Mouse (Mus musculus) left cerebral cortex, adult 2 months (tissue): ENCODE measurements around the gene Mfsd14a. TPM values are rescaled to one million over a fixed set of nuclear protein-coding genes. Genes with fewer than 3 reads are reported as not detected.

Experiments
- DNase-seq, 2 experiments: peaks; one replicate each; pipeline ENCODE4 v3.0.0; 2021 to 2022; ENCODE audit warnings: low spot score in 2 of 2, mixed read lengths in 1 of 2; ENCODE audit errors: extremely low spot score in 1 of 2
- H3K27ac ChIP-seq: fragments of 200-600 bp; 2 replicates; pipeline ENCODE4 v1.8.1; 2022
- H3K4me3 ChIP-seq: fragments of 200-600 bp; 2 replicates; pipeline ENCODE4 v1.8.1; 2022
- CTCF ChIP-seq: fragments of 200-600 bp; IDR thresholded peaks from 2 replicates; pipeline ENCODE4 v1.8.1; 2022; ENCODE audit warnings: antibody characterized with exemption, mild to moderate bottlenecking, moderate library complexity
- intact Hi-C: fragments of 180-260 bp; cut with DNase I; formaldehyde crosslinking; loops from one replicate; pipeline ENCODE4 v1.15.1; 2025
- total RNA-seq, 2 experiments: library from RNA; stranded (reverse); gene quantifications; 2 replicates each; pipeline ENCODE4 v1.2.3; 2021

Mfsd14a gene
- total RNA-seq, 2 experiments from 2014 or later = 55.1 to 57.3 TPM

DNA sequence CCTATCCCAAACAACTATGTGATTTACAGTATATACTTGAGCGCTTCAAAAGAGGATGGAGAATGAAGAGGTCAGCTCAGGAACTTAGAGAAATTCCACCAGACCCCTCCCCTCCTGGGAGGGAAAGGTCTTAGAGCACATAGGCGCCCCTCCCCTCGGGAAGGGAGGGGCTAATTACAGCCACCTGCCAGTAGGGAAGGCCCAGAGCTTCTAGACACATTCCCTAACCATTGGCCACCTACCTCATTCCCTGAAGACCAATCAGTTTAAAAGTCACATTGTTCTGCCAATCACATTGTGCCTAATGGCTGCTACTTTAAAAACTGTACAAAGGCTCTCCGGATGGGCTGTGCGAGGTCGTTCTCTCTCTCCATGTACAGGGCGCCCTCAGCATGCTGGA is 39.8 kb downstream of the Mfsd14a start:
- Histone ChIP-seq H3K4me3 (no peak overlapping the region), H3K27ac (no peak overlapping the region)
- no peak for DNase-seq
- intact Hi-C loops = no loop called here
- TF ChIP-seq CTCF = no peak

DNA sequence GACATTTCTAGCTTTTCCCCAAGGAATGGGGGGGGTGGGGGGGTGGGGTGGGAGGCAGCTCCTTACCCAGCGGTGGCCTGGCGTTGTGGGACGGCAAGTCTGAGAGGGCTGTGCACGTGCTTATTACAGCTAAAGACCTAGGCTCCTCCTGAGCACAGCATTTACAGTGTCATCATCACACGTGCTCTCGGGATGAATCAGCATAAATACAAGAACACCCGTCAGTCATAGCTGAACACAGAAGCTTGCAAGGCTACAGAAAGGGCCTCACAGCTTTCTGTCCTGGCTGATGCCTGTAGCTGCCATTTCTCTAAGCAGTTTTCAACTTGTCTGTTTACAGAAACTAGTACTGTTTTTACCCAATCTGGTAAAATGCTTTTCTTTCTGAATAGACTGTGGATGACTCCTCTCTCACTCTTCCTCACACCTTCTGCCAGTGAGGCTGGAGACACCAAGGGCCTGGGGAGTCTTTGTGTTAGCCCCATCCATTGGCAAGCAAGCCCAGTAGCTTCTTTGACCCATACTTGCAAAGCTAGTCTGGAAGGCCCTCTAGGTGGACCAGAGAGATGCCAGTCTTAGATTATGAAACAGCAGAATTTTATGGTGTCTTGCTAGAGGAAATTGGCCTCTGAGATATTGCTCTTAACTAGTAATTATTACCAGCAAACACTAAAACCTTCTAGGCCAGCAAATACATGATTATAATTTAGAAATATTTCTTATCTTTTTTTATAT is 41.7 kb downstream of the Mfsd14a start:
- Histone ChIP-seq H3K27ac (no peak overlapping the region), H3K4me3 (no peak overlapping the region)
- no peak for DNase-seq
- no peak for TF ChIP-seq CTCF
- intact Hi-C loops = no loop called here

DNA sequence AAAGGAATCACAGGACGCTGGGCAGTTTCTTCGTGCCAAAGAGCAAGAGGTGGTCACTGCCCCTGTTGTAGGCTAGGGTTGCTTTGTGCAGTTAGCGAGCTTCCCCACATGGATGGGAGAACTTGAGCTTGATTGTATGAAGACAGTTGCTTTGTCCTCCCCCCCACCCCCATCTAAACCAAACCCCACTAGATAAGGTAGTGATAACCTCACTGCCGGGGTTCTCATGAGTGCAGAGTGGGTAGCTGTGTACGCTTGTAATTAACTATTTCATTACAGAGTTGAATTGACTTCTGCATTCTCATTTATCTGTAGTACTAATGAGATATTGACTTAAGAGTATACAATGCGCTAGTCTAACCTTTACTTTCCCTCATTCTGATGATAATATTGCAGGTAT is 43.6 kb downstream of the Mfsd14a start:
- intact Hi-C loops = no loop called here
- no peak for TF ChIP-seq CTCF
- peak overlapping the region; percentile 5; the same call in 1 of the 2 replicates for H3K27ac ChIP-seq
- no peak for DNase-seq
- no peak overlapping the region for H3K4me3 ChIP-seq

DNA sequence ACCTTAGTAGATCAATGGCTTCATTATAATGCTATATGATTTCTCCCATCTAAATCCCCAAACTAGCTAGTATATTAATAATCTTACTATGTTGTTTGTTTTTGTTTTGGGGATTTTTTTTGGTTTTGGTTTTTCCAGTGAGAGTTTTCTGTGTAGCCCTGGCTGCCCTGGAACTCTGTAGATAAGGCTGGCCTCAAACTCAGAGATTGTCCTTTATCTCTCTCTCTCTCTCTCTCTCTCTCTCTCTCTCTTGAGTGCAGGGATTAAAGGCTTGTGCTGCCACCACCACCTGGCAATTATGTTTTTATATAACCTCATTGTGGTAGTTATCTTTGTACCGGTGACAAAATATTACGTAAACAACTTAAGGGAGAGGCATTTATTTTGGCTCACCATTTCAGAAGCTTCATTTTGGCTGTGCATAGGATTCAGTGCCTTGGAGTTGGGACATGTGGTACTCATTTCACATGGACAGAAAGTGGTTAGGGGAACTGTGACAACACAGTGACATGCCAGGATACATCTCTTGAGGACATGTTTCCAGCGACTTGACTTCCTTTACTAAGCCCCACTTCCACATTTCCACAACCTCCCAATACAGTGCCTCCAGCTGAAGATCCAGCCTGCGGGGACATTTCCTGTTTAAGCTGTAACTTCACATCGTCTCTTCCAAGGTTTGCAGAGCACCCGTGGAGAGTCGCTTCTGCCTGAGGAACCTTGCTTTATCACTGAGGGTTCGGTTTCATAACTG is 47.0 kb downstream of the Mfsd14a start:
- Histone ChIP-seq H3K4me3 (no peak overlapping the region), H3K27ac (peak overlapping the region; percentile 38; the same call in 1 of the 2 replicates)
- intact Hi-C loops = no loop called here
- TF ChIP-seq CTCF = no peak
- DNase-seq = no peak

DNA sequence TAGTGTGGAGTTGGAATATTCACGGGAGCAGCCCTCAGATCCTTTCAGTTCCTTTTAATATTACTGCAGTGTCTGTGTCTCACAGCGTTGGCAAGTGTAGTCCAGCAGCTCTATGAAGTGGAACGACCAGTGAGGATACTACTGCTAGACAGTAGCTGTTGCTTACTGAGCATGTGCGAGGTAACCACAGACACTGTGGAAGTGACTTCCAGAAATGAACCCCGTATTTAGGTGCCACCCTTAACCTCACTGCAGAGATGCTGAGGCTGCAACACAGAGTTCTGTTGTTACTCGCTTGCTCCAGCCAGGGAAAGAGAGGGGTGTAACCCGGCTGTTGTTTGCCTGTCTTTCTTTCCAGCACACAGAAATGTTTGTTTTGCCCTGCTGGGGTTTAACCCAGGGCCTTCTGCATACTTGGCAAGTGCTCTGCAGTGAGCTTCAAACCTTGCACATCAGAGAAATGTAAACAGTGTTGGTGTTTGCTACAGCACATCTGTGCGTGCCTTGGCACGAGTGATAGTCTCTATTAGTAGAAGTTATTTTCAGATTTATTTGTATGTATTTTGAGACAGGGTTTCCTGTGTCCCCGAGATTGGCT is 48.1 kb downstream of the Mfsd14a start, which contains the start of gene Trmt13:
Gene Trmt13 (minus strand): TSS at position 293 of the 598 bp plus-strand sequence.
- DNase-seq = peak in 1 of 2 experiments; percentile 14
- H3K4me3 ChIP-seq = peak within 1 kb of the TSS; percentile 34
- intact Hi-C loops = no loop called here
- TF ChIP-seq CTCF = no peak
- H3K27ac ChIP-seq = peak within 1 kb of the TSS; percentile 75

DNA sequence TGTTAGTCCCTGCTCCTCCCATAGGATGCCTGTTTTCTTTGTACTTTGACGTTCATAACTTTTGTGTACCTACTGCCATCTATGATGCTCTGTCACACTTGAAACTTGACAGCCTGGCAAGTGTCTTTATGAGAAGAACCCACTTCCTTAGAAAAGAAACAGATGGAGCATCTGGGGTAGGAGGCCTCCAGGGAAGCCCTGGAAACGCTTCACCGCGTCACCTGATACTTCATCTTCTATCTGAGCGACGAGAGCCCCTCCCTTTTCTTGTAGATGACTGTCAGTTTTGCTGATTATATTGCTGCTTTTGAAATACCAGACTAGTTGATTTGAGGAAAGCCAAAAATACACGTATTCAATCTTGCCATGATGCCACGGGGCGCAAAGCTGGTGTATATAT is 57.9 kb downstream of the Mfsd14a start:
- Histone ChIP-seq H3K27ac (no peak overlapping the region), H3K4me3 (no peak overlapping the region)
- no peak for TF ChIP-seq CTCF
- intact Hi-C loops = no loop called here
- DNase-seq = no peak

DNA sequence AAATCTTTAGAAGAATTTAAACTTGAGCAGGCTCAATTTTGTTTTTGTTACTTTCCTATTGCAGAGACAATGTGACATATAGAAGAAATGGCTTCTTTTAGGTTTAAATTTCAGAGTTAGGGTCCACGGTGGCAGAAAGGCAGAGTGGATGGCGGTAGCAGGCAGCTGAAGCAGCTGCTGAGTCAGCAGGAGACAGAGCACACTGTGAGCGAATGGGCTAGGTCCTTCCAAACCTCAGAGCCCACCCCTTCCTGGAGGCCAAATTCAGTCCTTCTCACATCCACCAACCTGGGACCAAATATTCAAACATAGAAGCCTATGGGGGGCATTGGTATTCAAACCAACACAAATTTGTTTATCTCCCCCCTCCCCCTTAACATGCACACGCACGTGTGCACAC is 60.7 kb downstream of the Mfsd14a start:
- Histone ChIP-seq H3K4me3 (no peak overlapping the region), H3K27ac (no peak overlapping the region)
- no peak for TF ChIP-seq CTCF
- intact Hi-C loops = no loop called here
- no peak for DNase-seq

DNA sequence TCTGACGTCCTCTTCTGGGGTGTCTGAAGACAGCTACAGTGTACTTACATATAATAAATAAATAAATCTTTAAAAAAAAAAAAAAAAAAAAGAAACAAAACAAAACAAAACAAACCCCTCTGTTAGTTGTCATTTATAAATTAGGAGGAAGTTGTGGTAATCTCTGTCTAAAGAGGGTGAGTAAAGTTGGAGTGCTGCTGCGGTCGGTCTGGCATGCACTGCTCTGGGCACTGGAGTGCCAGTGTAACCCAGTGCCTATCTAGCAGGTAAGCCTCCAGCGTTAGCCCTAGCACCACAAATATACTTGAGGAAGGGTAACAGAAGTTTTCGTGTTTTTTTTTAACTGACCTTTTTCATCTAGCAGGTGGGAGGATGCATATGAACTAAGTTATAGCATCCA is 61.5 kb downstream of the Mfsd14a start:
- TF ChIP-seq CTCF = no peak
- intact Hi-C loops = no loop called here
- H3K4me3 ChIP-seq = no peak overlapping the region
- no peak for DNase-seq
- H3K27ac ChIP-seq = no peak overlapping the region

DNA sequence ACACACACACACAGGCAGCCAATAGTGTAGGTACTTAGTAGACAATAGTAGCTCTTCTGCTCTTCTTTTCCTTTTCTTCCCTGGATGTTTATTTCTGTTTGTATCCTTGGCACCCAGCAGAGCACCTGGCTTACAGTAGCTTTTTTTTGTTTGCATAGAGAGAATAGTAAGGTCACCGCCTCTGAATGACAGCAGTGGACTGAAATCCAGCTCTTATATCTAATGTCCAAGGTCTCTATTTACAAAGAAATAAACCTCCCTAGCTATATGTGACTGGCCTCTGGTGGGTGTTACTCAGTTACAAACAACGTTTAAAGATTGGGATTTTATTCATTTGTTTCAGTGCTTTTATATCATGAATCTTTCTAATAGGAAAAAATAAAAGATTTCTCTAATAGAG is 62.8 kb downstream of the Mfsd14a start:
- intact Hi-C loops = no loop called here
- TF ChIP-seq CTCF = no peak
- DNase-seq = no peak
- no peak overlapping the region for H3K4me3 ChIP-seq
- H3K27ac ChIP-seq = no peak overlapping the region

DNA sequence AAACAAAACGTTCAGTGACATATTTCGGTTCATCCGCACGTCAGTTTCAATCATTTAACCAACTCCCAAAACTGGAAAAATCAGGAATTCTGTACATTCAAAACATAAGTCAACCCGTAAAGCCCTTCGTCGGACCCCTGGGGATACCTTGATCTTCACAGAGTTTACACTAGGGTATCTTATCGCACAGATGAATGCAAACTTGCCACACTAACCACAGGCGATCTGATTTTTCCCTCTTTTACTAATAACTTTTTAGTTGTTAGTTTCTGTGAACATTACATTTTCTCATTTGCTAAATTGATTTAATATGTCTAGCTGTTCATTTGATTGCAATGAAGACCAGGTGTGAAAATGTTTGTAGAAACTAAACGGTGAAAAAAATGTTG is 66.9 kb downstream of the Mfsd14a start:
- no peak for DNase-seq
- no peak overlapping the region for H3K27ac ChIP-seq
- no peak for TF ChIP-seq CTCF
- intact Hi-C loops = loop anchor here (2.0 kb wide), 1 partner anchor 153 kb away; no protein-coding TSS in a partner anchor
- peak overlapping the region; percentile 93 for H3K4me3 ChIP-seq

DNA sequence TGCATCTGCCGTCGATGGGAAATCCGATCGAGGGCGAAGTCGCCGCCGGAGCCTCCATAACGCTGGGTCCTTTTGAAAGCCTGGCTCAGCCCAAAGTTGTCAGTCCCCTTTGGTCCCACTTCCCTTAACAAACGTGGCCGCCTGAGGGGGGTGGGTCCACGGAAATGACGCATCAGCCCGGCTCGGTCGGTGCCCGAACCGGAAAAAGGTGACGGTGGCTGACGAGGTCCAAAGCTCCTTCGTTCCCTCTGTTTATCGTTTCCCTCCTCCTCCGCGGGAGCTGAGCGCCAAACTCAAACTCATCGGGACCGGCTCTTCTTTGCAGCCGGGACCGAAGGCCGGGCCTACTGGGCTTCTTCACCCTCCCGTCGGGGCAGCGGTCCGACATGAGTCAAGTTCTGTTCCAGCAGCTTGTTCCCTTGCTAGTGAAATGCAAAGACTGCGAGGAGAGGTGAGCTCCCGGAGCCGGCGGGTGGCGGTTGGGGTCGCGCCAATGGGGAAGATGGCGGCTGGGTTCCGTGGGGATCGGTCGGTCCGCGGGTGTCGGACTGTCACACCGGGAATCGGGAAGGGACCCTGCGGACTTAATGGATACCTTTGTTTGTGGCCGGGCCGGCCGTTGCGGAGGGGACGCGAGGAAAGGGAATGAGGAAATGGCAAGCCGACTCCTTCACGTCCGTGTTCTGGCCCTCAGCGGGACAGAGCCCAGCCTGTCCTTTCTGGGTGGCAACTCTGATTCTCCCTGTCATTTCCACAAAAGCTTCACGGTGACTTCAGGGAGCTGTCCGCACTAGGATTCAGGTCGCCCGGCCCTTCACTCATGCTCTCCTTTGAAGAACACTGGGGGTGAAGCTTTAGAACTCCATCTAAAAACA is 67.5 kb downstream of the Mfsd14a start, which contains the start of gene Sass6:
Gene Sass6 (plus strand): TSS at position 255 of the 875 bp plus-strand sequence.
- H3K4me3 ChIP-seq = peak within 1 kb of the TSS; percentile 93
- H3K27ac ChIP-seq = peak within 1 kb of the TSS; percentile 87
- intact Hi-C loops = loop anchor here (1.0 to 5.0 kb wide), 4 partner anchors 67 to 154 kb away; partner anchors contain the start of genes Mfsd14a, Rtca and Slc35a3
- no peak for TF ChIP-seq CTCF
- peak; percentile 98 to 99 for DNase-seq
